Mouse (Mus musculus): Measurements from ENCODE around the gene Adamts2. TPM values are rescaled to one million over a fixed set of nuclear protein-coding genes. Genes with fewer than 3 reads are reported as not detected.

The Adamts2 gene
- total and polyA plus RNA-seq, 2 experiments: 1.4 to 2.3 TPM

- Histone ChIP-seq H3K4me1 (ENCODE audit: control insufficient read depth, insufficient read depth, low read length) (peaks cover 19% of the 10 kb centered on the region), H3K27me3 (ENCODE audit: control insufficient read depth, insufficient read depth, low read length) (no peaks in the 10 kb centered on the region), H3K79me2 (ENCODE audit: control insufficient read depth, insufficient read depth, low read length) (no peaks in the 10 kb centered on the region), H3K9ac (ENCODE audit: low read depth, low read length) (no peak overlapping the region), H3K27ac (replicated peaks; ENCODE audit: insufficient read depth, low read depth, low read length) (no peak overlapping the region), H3K4me3 (ENCODE audit: insufficient read depth, low read depth, low read length) (no peak overlapping the region), H3K36me3 (ENCODE audit: control insufficient read depth, insufficient read depth, low read length) (no peaks in the 10 kb centered on the region)
- TF ChIP-seq CTCF (IDR thresholded peaks at IDR 0.05; ENCODE audit: low read depth, low read length) (no peak), POLR2A (IDR thresholded peaks at IDR 0.05; ENCODE audit: extremely low read depth, insufficient read depth, low read length) (no peak)
- 96% methylated on average over 1 of the region's 1 CpGs for WGBS
- DNase-seq (ENCODE audit: extremely low read depth, low read depth, low spot score): no peak
Observed at GRCm38 (mm10) chr11:50670881-50671280, 69.0 kb downstream of the Adamts2 start.

DNA sequence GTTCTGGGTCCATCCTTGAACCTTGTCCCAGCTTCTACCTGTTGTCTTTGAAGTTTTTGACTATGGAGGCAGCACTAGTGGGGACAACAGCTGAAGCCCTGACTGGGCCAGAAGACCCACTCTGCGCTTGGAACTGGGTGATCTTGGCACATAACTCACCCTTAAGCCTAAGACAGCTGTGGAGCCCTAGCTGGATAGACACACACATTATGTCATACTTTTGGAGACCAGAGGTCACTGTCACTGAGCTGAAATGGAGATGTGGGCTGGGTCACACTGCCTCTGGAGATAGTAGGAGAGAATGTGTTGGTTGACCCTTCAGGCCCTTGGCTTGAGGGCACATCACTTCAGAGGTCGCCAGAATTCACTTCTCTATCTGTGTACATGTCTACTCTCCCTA is 69.5 kb downstream of the Adamts2 start:
- WGBS: 75% methylated on average over 2 of the region's 2 CpGs
- Histone ChIP-seq H3K27me3 (ENCODE audit: control insufficient read depth, insufficient read depth, low read length) (no peaks in the 10 kb centered on the region), H3K4me1 (ENCODE audit: control insufficient read depth, insufficient read depth, low read length) (peaks cover 19% of the 10 kb centered on the region), H3K27ac (replicated peaks; ENCODE audit: insufficient read depth, low read depth, low read length) (no peak overlapping the region), H3K4me3 (ENCODE audit: insufficient read depth, low read depth, low read length) (no peak overlapping the region), H3K36me3 (ENCODE audit: control insufficient read depth, insufficient read depth, low read length) (no peaks in the 10 kb centered on the region), H3K79me2 (ENCODE audit: control insufficient read depth, insufficient read depth, low read length) (no peaks in the 10 kb centered on the region), H3K9ac (ENCODE audit: low read depth, low read length) (no peak overlapping the region)
- no peak for DNase-seq (ENCODE audit: extremely low read depth, low read depth, low spot score)
- TF ChIP-seq POLR2A (IDR thresholded peaks at IDR 0.05; ENCODE audit: extremely low read depth, insufficient read depth, low read length) (no peak), CTCF (IDR thresholded peaks at IDR 0.05; ENCODE audit: low read depth, low read length) (no peak)

DNA sequence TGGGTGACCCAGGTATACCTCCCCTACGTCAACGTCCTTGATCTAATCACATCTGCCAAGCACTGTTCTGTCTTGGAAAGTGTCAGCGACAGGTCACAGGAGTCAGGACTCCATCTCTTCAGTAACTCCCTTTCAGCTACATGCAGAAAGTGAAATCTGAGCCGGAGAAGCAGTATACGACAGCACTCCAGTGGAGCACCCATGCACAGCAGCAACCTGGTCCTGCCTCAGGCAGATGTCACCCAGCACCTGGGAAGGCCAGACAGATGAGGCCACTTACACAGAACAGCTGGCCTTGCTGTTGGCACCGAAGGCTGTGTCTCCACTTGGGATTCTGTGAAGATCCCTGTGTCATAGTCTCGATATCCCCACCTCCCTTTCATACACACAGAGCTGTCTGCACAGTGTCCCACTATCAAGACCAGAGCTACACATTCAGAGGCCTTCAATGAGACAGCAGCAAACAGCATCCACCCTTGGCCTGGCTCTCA is 70.0 kb downstream of the Adamts2 start:
- Histone ChIP-seq H3K4me1 (ENCODE audit: control insufficient read depth, insufficient read depth, low read length) (peaks cover 19% of the 10 kb centered on the region), H3K4me3 (ENCODE audit: insufficient read depth, low read depth, low read length) (no peak overlapping the region), H3K27me3 (ENCODE audit: control insufficient read depth, insufficient read depth, low read length) (no peaks in the 10 kb centered on the region), H3K36me3 (ENCODE audit: control insufficient read depth, insufficient read depth, low read length) (no peaks in the 10 kb centered on the region), H3K79me2 (ENCODE audit: control insufficient read depth, insufficient read depth, low read length) (no peaks in the 10 kb centered on the region), H3K9ac (ENCODE audit: low read depth, low read length) (no peak overlapping the region), H3K27ac (replicated peaks; ENCODE audit: insufficient read depth, low read depth, low read length) (no peak overlapping the region)
- 84% methylated on average over 7 of the region's 7 CpGs for WGBS
- no peak for DNase-seq (ENCODE audit: extremely low read depth, low read depth, low spot score)
- TF ChIP-seq CTCF (IDR thresholded peaks at IDR 0.05; ENCODE audit: low read depth, low read length) (no peak), POLR2A (IDR thresholded peaks at IDR 0.05; ENCODE audit: extremely low read depth, insufficient read depth, low read length) (no peak)

DNA sequence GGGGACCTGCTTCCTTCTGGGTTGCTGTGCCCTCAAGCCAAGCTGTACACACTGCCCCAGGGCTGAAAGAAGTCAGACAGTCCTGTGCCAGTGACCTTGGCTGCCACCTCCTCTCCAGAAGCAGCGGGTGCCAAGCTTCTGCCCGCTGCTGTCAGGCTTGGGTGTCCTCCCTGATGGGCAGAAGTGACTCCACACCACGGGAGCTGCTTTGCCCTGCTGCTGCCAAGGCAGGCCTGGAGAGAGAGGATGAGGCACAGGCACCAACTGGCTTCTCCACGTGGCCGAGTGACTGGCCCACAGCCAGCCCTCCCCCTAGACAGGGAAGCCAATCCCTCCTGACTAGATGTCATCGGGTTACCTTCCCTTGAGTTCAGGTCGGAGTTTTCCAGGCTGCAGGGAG is 71.0 kb downstream of the Adamts2 start:
- H3K4me1 ChIP-seq (ENCODE audit: control insufficient read depth, insufficient read depth, low read length): peaks cover 19% of the 10 kb centered on the region
- H3K79me2 ChIP-seq (ENCODE audit: control insufficient read depth, insufficient read depth, low read length): no peaks in the 10 kb centered on the region
- H3K4me3 ChIP-seq (ENCODE audit: insufficient read depth, low read depth, low read length): no peak overlapping the region
- no peaks in the 10 kb centered on the region for H3K27me3 ChIP-seq (ENCODE audit: control insufficient read depth, insufficient read depth, low read length)
- TF ChIP-seq POLR2A (IDR thresholded peaks at IDR 0.05; ENCODE audit: extremely low read depth, insufficient read depth, low read length) (no peak), CTCF (IDR thresholded peaks at IDR 0.05; ENCODE audit: low read depth, low read length) (no peak)
- no peaks in the 10 kb centered on the region for H3K36me3 ChIP-seq (ENCODE audit: control insufficient read depth, insufficient read depth, low read length)
- no peak overlapping the region for H3K27ac ChIP-seq (replicated peaks; ENCODE audit: insufficient read depth, low read depth, low read length)
- 14% methylated on average over 7 of the region's 7 CpGs for WGBS
- H3K9ac ChIP-seq (ENCODE audit: low read depth, low read length): no peak overlapping the region
- peak; percentile 66 for DNase-seq (ENCODE audit: extremely low read depth, low read depth, low spot score)

- 74% methylated on average over 7 of the region's 7 CpGs for WGBS
- TF ChIP-seq CTCF (IDR thresholded peaks at IDR 0.05; ENCODE audit: low read depth, low read length) (peak; percentile 20; the same call in 1 of the 2 replicates), POLR2A (IDR thresholded peaks at IDR 0.05; ENCODE audit: extremely low read depth, insufficient read depth, low read length) (no peak)
- DNase-seq (ENCODE audit: extremely low read depth, low read depth, low spot score): no peak
- H3K9ac ChIP-seq (ENCODE audit: low read depth, low read length): no peak overlapping the region
- no peaks in the 10 kb centered on the region for H3K36me3 ChIP-seq (ENCODE audit: control insufficient read depth, insufficient read depth, low read length)
- H3K4me1 ChIP-seq (ENCODE audit: control insufficient read depth, insufficient read depth, low read length): peaks cover 15% of the 10 kb centered on the region
- no peaks in the 10 kb centered on the region for H3K27me3 ChIP-seq (ENCODE audit: control insufficient read depth, insufficient read depth, low read length)
- no peak overlapping the region for H3K4me3 ChIP-seq (ENCODE audit: insufficient read depth, low read depth, low read length)
- no peak overlapping the region for H3K27ac ChIP-seq (replicated peaks; ENCODE audit: insufficient read depth, low read depth, low read length)
- no peaks in the 10 kb centered on the region for H3K79me2 ChIP-seq (ENCODE audit: control insufficient read depth, insufficient read depth, low read length)
Observed at GRCm38 (mm10) chr11:50673525-50674250, 71.8 kb downstream of the Adamts2 start.

GRCm38 (mm10) chr11:50674390-50674789 is 72.5 kb downstream of the Adamts2 start:
- peaks cover 8% of the 10 kb centered on the region for H3K4me1 ChIP-seq (ENCODE audit: control insufficient read depth, insufficient read depth, low read length)
- H3K9ac ChIP-seq (ENCODE audit: low read depth, low read length): no peak overlapping the region
- WGBS: 79% methylated on average over 9 of the region's 9 CpGs
- no peak overlapping the region for H3K27ac ChIP-seq (replicated peaks; ENCODE audit: insufficient read depth, low read depth, low read length)
- H3K79me2 ChIP-seq (ENCODE audit: control insufficient read depth, insufficient read depth, low read length): no peaks in the 10 kb centered on the region
- H3K36me3 ChIP-seq (ENCODE audit: control insufficient read depth, insufficient read depth, low read length): no peaks in the 10 kb centered on the region
- no peak for TF ChIP-seq POLR2A (IDR thresholded peaks at IDR 0.05; ENCODE audit: extremely low read depth, insufficient read depth, low read length)
- no peak for TF ChIP-seq CTCF (IDR thresholded peaks at IDR 0.05; ENCODE audit: low read depth, low read length)
- no peak overlapping the region for H3K4me3 ChIP-seq (ENCODE audit: insufficient read depth, low read depth, low read length)
- DNase-seq (ENCODE audit: extremely low read depth, low read depth, low spot score): no peak
- H3K27me3 ChIP-seq (ENCODE audit: control insufficient read depth, insufficient read depth, low read length): no peaks in the 10 kb centered on the region
